Mouse (Mus musculus): ENCODE results near the gene Usp50.

DNA sequence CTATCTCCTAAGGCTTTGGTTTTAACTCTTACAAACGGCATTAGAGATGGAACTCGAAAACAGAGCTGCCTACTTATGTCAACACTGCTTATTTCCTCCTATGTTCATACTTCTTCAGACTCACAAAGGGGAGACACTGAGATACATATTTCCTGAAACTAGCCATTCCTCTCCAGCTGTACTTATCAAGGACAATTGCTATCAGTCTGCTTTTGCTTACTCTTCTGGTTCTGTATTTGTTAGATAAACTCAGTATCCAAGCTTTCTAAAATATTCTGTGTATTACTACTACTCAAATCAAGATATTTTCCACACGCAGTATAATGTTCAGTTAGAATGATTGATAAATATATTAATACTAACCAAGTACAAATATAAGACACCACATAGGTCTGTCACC is 18.7 kb upstream of the Usp50 start:
- TF ChIP-seq CTCF (IDR thresholded peaks at IDR 0.05; ENCODE audit: borderline replicate concordance, insufficient read depth, low read depth, low read length): no peak
- no peak for TF ChIP-seq POLR2A (IDR thresholded peaks at IDR 0.05; ENCODE audit: borderline replicate concordance, insufficient read depth, low read length)
